Mouse (Mus musculus): ENCODE measurements around the gene Nbeal1. TPM values are rescaled to one million over a fixed set of nuclear protein-coding genes. Genes with fewer than 3 reads are reported as not detected.
A peak's percentile ranks its signal among the peaks of the same experiment; 100 is the strongest.

Nbeal1 gene
- polyA plus RNA-seq (2015; fragmentation: Nextera tagmentation; extraction: Ambion mirVana) = 7.9 TPM in 2 replicates

DNA sequence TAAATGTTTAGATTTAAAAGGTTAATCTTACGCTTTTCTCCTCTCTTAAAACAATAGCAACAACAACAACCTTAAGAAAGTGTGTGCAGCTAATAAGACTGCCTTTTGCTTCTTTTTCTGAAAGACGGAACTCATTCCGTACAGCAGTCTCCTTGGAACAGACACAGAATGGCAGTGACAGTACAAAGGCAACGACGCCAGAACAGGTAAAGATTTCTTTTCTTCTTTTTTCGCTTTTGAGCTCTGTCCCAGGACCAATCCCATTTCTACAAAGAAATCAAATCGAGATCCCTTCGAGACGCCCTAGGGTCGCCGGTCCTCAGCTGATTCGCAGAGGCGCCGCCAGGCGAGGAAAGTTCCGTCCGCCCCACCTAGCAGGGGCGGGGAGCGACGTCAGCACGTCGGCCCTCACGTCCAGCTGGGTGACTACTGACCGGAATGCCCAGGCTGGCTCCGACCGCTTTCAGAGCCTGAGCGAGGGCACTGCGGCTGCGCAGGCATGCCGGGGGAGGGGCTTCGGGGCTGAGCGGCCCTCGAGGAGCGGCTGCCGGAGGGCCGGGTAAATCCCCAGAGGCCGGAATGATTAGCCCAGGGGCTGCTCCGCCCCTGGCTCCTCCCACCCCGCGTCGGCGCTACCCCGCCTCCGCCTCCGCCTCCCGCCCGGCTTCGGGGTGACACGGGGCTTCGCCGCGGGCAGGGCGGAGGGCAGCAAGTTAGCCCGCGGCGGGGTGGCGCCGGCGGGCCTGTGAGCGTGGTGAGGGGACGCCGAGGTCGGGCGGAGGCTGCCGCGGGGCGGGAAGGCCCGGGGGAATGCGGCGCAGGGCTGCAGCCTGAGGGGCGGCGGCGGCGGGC, at the start of gene Nbeal1:
TSS of gene Nbeal1 (plus strand) at position 668 of the 852 bp plus-strand sequence.
- WGBS = under 1% methylated on average over 70 of the region's 74 CpGs
- peak; percentile 98 for DNase-seq (ENCODE audit: low spot score)
- H3K9ac ChIP-seq (ENCODE audit: low read depth, low read length) = peak within 1 kb of the TSS; percentile 89
- H3K27ac ChIP-seq = peak within 1 kb of the TSS; percentile 98
- H3K4me3 ChIP-seq (replicated peaks; ENCODE audit: low read depth, low read length) = peak within 1 kb of the TSS; percentile 89
- TF ChIP-seq CTCF (IDR thresholded peaks at IDR 0.05; ENCODE audit: low read depth) = peak; percentile 28
- H3K9me3 ChIP-seq (replicated peaks; ENCODE audit: low read length) = no peaks in the 10 kb centered on the region
- H3K4me1 ChIP-seq (replicated peaks; ENCODE audit: insufficient read depth, low read length) = no peaks in the 10 kb centered on the region
- H3K27me3 ChIP-seq (ENCODE audit: insufficient read depth, low read length) = no peaks in the 10 kb centered on the region
- H3K4me2 ChIP-seq (ENCODE audit: low read length) = peak within 1 kb of the TSS; percentile 63
- peak; percentile 99 for ATAC-seq (replicated peaks; ENCODE audit: low FRiP score, low read depth)
- H3K36me3 ChIP-seq (ENCODE audit: insufficient read depth, low read length) = no peaks in the 10 kb centered on the region

DNA sequence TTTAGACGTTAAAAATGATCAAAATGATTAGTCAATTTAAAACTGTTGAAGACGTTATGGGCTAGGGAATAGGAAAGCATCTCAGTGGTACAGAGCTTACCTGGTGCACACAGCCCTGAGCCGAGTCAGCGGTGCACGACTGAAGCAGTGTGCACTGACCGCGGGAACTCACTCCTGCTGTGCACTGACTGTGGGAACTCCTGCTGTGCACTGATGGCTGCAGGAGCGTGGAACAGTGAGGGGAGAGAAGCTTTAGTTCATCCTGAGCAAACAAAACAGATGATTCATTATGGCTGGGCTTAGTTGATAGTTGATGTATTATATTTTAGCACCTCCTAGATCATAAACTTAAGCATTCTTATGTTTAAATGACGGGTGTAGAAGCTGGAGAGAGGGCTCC, 43.1 kb upstream of the Nbeal1 start:
- Histone ChIP-seq H3K27ac (no peak overlapping the region), H3K4me1 (replicated peaks; ENCODE audit: insufficient read depth, low read length) (no peaks in the 10 kb centered on the region), H3K27me3 (ENCODE audit: insufficient read depth, low read length) (no peaks in the 10 kb centered on the region), H3K9ac (ENCODE audit: low read depth, low read length) (no peak overlapping the region), H3K4me2 (ENCODE audit: low read length) (no peak overlapping the region), H3K9me3 (replicated peaks; ENCODE audit: low read length) (no peaks in the 10 kb centered on the region), H3K4me3 (replicated peaks; ENCODE audit: low read depth, low read length) (no peak overlapping the region), H3K36me3 (ENCODE audit: insufficient read depth, low read length) (peaks cover 4% of the 10 kb centered on the region; the same call in 1 of the 2 replicates)
- TF ChIP-seq CTCF (IDR thresholded peaks at IDR 0.05; ENCODE audit: low read depth) = no peak
- ATAC-seq (replicated peaks; ENCODE audit: low FRiP score, low read depth) (no peak), DNase-seq (ENCODE audit: low spot score) (no peak)
- 50% methylated on average over 9 of the region's 9 CpGs for WGBS

DNA sequence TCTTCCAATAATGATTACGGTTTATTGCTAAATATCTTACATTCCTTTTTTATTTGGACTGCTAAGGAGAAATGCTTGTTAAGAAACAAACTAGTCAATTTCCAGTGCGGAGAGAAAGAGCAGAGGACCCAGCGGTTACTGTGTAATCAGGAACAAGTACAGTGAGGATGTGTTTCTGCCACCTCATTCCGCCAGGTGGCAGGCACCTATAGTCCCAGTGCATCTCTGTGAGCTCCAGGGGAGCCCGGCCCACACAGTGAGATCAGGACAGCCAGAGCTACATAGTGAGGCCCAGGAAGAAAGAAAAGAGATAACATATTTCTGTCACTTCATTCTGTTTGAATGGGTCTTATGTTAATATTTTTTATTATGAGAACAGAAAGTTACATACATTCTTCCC, 27.7 kb upstream of the Nbeal1 start:
- WGBS = 71% methylated on average over 5 of the region's 5 CpGs
- Histone ChIP-seq H3K4me1 (replicated peaks; ENCODE audit: insufficient read depth, low read length) (no peaks in the 10 kb centered on the region), H3K4me2 (ENCODE audit: low read length) (no peak overlapping the region), H3K9me3 (replicated peaks; ENCODE audit: low read length) (no peaks in the 10 kb centered on the region), H3K4me3 (replicated peaks; ENCODE audit: low read depth, low read length) (no peak overlapping the region), H3K36me3 (ENCODE audit: insufficient read depth, low read length) (no peaks in the 10 kb centered on the region; the same call in 1 of the 2 replicates), H3K9ac (ENCODE audit: low read depth, low read length) (no peak overlapping the region), H3K27ac (no peak overlapping the region), H3K27me3 (ENCODE audit: insufficient read depth, low read length) (no peaks in the 10 kb centered on the region)
- TF ChIP-seq CTCF (IDR thresholded peaks at IDR 0.05; ENCODE audit: low read depth) = peak; percentile 39; the same call in 1 of the 2 replicates
- no peak for DNase-seq (ENCODE audit: low spot score)
- no peak for ATAC-seq (replicated peaks; ENCODE audit: low FRiP score, low read depth)

DNA sequence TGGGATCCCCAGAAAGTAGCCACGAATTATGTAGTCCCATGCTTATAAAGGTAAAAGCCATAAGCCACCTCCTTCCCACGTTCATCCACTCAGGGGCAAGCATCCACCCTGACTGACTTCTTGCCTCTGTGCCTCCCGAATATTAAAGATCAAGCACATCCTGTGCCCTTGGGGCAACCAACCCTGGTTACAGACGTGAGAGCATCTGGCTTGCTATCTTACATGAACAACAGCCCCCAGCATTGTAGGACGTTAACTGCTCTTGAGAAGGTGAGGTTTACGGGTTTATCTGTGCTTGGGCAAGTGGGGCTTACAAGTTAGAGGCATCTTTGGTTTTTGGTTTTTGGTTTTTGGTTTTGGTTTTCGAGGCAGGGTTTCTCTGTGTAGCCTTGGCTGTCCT, 23.7 kb upstream of the Nbeal1 start:
- ATAC-seq (replicated peaks; ENCODE audit: low FRiP score, low read depth) = no peak
- no peak for DNase-seq (ENCODE audit: low spot score)
- H3K9ac ChIP-seq (ENCODE audit: low read depth, low read length) = no peak overlapping the region
- no peak overlapping the region for H3K4me3 ChIP-seq (replicated peaks; ENCODE audit: low read depth, low read length)
- H3K9me3 ChIP-seq (replicated peaks; ENCODE audit: low read length) = no peaks in the 10 kb centered on the region
- no peaks in the 10 kb centered on the region for H3K4me1 ChIP-seq (replicated peaks; ENCODE audit: insufficient read depth, low read length)
- WGBS = 87% methylated on average over 7 of the region's 7 CpGs
- no peak overlapping the region for H3K4me2 ChIP-seq (ENCODE audit: low read length)
- no peak overlapping the region for H3K27ac ChIP-seq
- no peaks in the 10 kb centered on the region for H3K27me3 ChIP-seq (ENCODE audit: insufficient read depth, low read length)
- no peaks in the 10 kb centered on the region for H3K36me3 ChIP-seq (ENCODE audit: insufficient read depth, low read length)
- no peak for TF ChIP-seq CTCF (IDR thresholded peaks at IDR 0.05; ENCODE audit: low read depth)

DNA sequence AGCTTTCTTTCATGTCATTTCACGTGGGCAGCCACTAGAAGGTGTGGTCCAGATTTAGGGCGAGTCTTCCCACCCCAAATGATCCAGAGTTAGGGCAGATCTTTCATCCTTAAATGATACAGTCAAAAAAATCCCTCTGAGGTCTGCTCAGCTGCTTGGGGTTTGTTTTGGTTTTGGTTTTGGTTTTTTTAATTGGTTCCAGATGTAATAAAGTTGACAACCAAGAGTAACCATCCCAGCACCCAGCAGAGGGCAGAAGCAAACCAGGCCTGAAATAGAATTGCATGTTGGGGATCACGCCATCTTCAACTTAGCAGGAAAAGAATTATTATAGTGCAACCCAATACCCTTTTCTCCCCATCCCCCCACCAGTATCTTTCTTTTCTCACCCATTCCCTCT, 22.0 kb upstream of the Nbeal1 start:
- 48% methylated on average over 3 of the region's 3 CpGs for WGBS

DNA sequence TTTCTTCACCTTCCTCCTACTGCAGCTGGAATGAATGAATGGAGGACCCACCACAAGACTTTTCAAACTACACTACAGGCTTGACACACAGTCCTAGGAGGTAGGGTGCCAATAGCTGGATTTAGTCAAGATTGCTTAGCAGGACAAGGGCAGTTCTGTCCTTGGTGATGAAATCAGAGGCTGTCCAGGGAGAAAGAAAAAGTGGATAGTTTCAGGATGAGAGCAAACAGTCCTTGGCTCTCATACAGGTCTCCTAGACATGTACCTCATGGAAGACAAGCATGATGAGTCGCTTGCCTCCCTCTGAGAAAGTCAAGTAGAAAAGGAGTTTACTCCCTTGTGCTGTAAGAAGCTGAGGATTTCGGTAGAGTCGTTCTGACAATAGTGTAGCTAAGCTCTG, 16.7 kb upstream of the Nbeal1 start:
- Histone ChIP-seq H3K4me2 (ENCODE audit: low read length) (no peak overlapping the region), H3K9ac (ENCODE audit: low read depth, low read length) (no peak overlapping the region), H3K27me3 (ENCODE audit: insufficient read depth, low read length) (no peaks in the 10 kb centered on the region), H3K9me3 (replicated peaks; ENCODE audit: low read length) (no peaks in the 10 kb centered on the region), H3K27ac (no peak overlapping the region), H3K4me1 (replicated peaks; ENCODE audit: insufficient read depth, low read length) (no peaks in the 10 kb centered on the region), H3K36me3 (ENCODE audit: insufficient read depth, low read length) (no peaks in the 10 kb centered on the region), H3K4me3 (replicated peaks; ENCODE audit: low read depth, low read length) (no peak overlapping the region)
- no peak for ATAC-seq (replicated peaks; ENCODE audit: low FRiP score, low read depth)
- no peak for DNase-seq (ENCODE audit: low spot score)
- WGBS = 86% methylated on average over 3 of the region's 3 CpGs
- no peak for TF ChIP-seq CTCF (IDR thresholded peaks at IDR 0.05; ENCODE audit: low read depth)

More for the DNA sequence above, 22.0 kb upstream of the Nbeal1 start:
- H3K4me3 ChIP-seq (replicated peaks; ENCODE audit: low read depth, low read length) = no peak overlapping the region
- H3K36me3 ChIP-seq (ENCODE audit: insufficient read depth, low read length) = no peaks in the 10 kb centered on the region
- TF ChIP-seq CTCF (IDR thresholded peaks at IDR 0.05; ENCODE audit: low read depth) = peak; percentile 82
- no peak overlapping the region for H3K9ac ChIP-seq (ENCODE audit: low read depth, low read length)
- no peak overlapping the region for H3K27ac ChIP-seq
- ATAC-seq (replicated peaks; ENCODE audit: low FRiP score, low read depth) (no peak), DNase-seq (ENCODE audit: low spot score) (peak; percentile 83)
- no peaks in the 10 kb centered on the region for H3K4me1 ChIP-seq (replicated peaks; ENCODE audit: insufficient read depth, low read length)
- H3K27me3 ChIP-seq (ENCODE audit: insufficient read depth, low read length) = no peaks in the 10 kb centered on the region
- H3K4me2 ChIP-seq (ENCODE audit: low read length) = no peak overlapping the region
- H3K9me3 ChIP-seq (replicated peaks; ENCODE audit: low read length) = no peaks in the 10 kb centered on the region

Data from kidney, postnatal 0 days (tissue).